Mouse (Mus musculus): ENCODE data around the gene Hist1h4j.
A peak's percentile ranks its signal among the peaks of the same experiment; 100 is the strongest.
"Not testable (repeated sequence)": the region's sequence is repeated elsewhere in the genome, so short reads cannot be mapped to it uniquely, and the experiment has no call there.

The Hist1h4j gene

DNA sequence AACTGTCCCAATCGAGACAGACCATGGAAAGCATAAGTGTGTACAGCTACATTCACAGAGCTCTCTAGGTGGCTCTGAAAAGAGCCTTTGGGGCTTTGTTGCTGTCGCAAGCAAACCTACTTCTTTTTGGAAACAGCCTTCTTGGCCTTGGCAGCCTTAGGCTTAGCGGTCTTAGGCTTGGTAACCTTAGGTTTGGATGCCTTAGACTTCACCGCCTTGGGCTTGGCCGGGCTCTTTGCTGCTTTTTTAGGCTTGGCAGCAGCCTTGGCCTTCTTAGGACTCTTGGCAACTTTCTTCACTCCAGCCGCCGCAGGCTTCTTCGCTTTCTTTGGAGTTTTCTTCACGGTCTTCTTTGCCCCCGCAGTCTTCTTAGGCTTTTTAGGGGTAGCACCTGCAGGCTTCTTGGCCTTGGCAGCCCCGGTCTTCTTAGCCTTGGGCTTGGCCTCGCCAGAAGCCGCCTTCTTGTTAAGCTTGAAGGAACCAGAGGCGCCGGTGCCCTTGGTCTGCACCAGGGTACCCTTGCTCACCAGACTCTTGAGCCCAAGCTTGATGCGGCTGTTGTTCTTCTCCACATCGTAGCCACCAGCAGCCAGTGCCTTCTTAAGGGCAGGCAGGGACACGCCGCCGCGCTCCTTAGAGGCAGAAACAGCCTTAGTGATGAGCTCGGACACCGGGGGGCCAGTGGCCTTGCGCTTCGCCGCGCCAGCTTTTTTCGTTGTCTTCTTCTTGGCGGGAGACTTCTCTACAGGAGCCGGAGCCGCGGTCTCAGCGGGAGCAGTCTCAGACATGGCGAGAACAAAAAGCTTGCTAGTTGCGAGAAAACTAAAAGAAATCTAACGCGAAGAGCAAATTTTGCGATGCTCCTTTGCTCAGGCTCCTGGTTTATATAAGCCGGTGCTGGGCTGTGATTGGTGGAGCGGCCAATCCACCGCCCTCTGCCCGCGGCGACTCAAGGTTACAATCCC lies 45.2 kb downstream of the Hist1h4j start, which contains the start of gene Hist1h1b:
Hist1h1b (minus strand) TSS at position 859 of the 965 bp plus-strand sequence.
- DNase-seq (ENCODE audit: low read depth, low spot score), result peak; percentile 54

DNA sequence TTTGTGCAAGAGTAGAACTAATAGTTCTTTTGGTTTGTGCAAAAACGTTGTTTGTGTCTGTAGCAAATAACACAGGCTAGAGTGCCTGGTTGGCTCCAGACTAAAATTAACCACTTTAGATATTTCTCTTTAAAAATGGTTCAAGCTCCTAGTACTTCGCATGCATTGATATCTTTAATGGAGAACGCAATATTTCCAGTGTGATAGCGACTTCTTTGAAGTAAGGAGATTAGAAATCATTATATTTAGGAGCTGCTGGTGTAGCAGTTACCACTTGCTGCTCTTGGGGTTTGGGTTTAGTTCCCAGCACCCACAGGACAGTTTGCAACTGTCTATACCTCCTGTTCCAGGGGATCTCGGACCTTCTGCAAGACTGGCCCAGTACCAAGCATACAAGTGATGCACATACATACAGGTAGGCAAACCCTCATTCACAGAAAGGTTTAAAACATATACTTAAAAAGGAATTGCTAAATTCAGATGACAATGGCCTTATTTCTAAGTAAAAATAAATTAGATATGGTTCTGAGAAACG lies 46.2 kb downstream of the Hist1h4j start:
- no peak for DNase-seq (ENCODE audit: low read depth, low spot score)

DNA sequence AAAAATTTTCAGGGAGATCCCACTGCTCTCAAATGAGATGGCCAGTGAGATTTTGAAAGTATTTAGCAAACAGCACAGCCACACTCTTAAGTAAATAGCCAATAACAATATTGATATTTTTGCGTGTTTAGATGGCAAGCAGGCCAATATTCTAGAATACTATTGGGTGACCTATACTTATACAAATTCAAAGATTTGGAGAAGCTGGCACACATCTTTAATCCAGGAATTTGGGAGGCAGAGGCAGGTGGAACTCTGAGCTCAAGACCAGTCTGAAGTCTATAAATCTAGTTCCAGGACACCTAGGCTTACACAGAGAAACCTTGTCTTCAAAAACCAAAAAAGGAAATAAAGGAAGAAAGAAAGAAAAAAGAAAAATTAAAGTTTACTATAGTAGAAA lies 46.8 kb downstream of the Hist1h4j start:
- DNase-seq (ENCODE audit: low read depth, low spot score), result no peak

DNA sequence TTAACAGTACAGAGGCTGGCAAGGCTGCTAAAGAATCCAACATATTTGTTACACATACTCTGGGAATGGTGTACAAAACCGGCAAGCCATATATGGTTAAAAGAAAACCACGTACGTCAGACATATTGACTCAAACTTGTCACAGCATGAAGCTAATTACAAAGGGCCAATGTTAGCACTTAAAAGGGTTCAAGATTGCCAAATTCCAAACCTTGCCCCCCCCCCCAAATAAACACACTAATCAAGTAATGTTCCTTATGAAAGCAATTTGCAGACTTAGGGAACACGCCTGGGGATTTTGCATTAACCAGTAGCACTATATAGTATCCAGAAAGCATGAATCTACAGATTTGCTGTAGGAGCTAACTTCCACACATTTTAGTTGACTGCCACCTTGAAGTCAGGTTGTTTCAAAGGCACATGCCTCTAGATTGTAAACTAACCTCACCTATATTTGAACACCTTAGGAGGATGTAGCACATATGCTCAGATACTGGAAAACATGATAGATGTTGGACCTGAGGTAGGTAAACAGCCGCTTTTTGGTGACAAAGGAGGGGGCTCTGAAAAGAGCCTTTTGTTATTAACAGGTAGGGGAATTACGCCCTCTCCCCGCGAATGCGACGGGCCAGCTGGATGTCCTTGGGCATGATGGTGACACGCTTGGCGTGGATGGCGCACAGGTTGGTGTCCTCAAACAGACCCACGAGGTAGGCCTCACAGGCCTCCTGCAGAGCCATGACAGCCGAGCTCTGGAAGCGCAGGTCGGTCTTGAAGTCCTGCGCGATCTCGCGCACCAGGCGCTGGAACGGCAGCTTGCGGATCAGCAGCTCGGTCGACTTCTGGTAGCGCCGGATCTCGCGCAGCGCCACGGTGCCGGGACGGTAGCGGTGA lies 47.7 kb downstream of the Hist1h4j start:
- not testable (repeated sequence) for DNase-seq (ENCODE audit: low read depth, low spot score)

DNA sequence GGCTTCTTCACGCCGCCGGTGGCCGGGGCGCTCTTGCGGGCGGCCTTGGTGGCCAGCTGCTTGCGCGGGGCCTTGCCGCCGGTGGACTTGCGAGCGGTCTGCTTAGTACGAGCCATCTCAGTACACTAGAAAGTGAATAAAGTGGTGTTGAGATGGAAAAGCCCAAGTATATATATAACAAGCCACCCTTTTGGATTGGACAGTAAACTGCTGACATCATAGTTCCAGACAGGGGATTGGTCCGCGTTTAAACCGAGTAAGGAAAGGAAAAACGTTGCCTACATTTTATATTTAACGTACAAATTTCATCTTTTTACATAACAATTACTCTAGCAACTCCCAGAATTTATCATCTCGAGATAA lies 48.4 kb downstream of the Hist1h4j start, which contains the start of gene Hist1h3i:
Hist1h3i (minus strand) TSS at position 116 of the 363 bp plus-strand sequence.
- DNase-seq (ENCODE audit: low read depth, low spot score), result peak; percentile 85

DNA sequence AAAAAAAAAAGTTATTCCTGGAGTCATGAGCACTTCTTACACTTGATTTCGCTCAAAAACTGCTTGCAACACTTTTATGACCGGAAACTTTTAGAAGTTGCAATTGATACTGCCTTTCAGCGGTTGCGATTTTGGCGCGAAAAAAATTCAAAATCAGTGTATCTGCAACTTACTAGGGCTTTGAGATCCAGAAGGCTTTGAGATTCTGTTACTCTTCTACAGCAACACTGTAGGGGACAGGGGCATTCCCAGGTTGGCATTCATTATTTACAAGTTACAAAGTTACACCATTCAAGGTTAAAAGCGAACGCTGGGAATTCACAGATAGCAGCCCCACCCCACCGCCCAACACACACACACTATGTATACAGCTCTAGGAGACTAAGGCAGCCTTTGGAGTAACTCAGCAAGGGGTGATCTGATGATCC lies 48.9 kb downstream of the Hist1h4j start:
- DNase-seq (ENCODE audit: low read depth, low spot score), result no peak

DNA sequence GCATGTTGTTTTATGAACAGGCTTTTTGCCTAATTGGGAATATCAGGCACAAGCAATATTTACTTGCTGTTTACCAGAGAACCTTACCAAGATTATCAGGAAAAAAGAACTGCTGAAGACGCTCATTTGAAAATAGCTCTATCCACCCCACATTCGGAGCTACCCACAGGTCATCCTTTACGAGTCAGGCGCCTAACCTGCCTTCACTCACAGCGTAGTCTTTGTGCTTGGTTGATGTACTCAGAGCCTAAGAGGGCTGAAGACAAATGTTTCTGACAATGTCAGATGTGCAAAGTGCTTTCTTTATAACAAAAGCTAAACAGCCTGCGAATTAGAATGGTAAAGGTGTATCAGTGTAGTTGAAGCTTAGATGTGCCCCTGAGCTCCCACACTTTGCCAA lies 49.4 kb downstream of the Hist1h4j start:
- DNase-seq (ENCODE audit: low read depth, low spot score), result no peak
